Mouse (Mus musculus) cerebellum, postnatal 14 days (tissue): ENCODE results near the gene Cldn2.
A peak's percentile ranks its signal among the peaks of the same experiment; 100 is the strongest.
"Not testable (repeated sequence)": the region's sequence is repeated elsewhere in the genome, so short reads cannot be mapped to it uniquely, and the experiment has no call there.

ENCODE experiments used
- DNase-seq, 2 experiments: peaks; one replicate each; pipeline ENCODE4 v3.0.0; 2021; ENCODE audit warnings: mixed read lengths in 2 of 2

The Cldn2 gene

GRCm38 (mm10) chrX:139800406-139800878 is at the start of gene Cldn2:
Gene Cldn2, plus strand, starts transcription at chrX:139800828.
- no peak for DNase-seq

GRCm38 (mm10) chrX:139751855-139752254 is 48.8 kb upstream of the Cldn2 start:
- DNase-seq: peak; percentile 71 to 86

GRCm38 (mm10) chrX:139758634-139759033 is 42.0 kb upstream of the Cldn2 start:
- DNase-seq: not testable (repeated sequence)

GRCm38 (mm10) chrX:139762546-139762945 is 38.1 kb upstream of the Cldn2 start:
- DNase-seq: peak; percentile 13 to 33

GRCm38 (mm10) chrX:139769975-139770637 is 30.5 kb upstream of the Cldn2 start:
- DNase-seq: no peak

- DNase-seq: peak; percentile 68 to 79
Observed at GRCm38 (mm10) chrX:139774309-139775083, 26.1 kb upstream of the Cldn2 start.

GRCm38 (mm10) chrX:139775084-139775612 is 25.5 kb upstream of the Cldn2 start:
- peak in 1 of 2 experiments; percentile 14 for DNase-seq

GRCm38 (mm10) chrX:139777357-139777756 is 23.3 kb upstream of the Cldn2 start:
- DNase-seq: no peak

GRCm38 (mm10) chrX:139778886-139779285 is 21.7 kb upstream of the Cldn2 start:
- DNase-seq: no peak

- DNase-seq: peak; percentile 36 to 43
Observed at GRCm38 (mm10) chrX:139779401-139779800, 21.2 kb upstream of the Cldn2 start.

GRCm38 (mm10) chrX:139780988-139781387 is 19.6 kb upstream of the Cldn2 start:
- no peak for DNase-seq

GRCm38 (mm10) chrX:139781563-139781962 is 19.1 kb upstream of the Cldn2 start:
- no peak for DNase-seq

GRCm38 (mm10) chrX:139782278-139783044 is 18.2 kb upstream of the Cldn2 start, which contains the start of gene Ripply1:
Gene Ripply1, minus strand, starts transcription at chrX:139782353.
- DNase-seq: no peak

- no peak for DNase-seq
Observed at GRCm38 (mm10) chrX:139783045-139783422, 17.6 kb upstream of the Cldn2 start.

GRCm38 (mm10) chrX:139785764-139786163 is 14.9 kb upstream of the Cldn2 start:
- no peak for DNase-seq

GRCm38 (mm10) chrX:139794072-139794845 is 6.4 kb upstream of the Cldn2 start:
- no peak for DNase-seq

- no peak for DNase-seq
Observed at GRCm38 (mm10) chrX:139796037-139796436, 4.6 kb upstream of the Cldn2 start.

GRCm38 (mm10) chrX:139797875-139798274 is 2.8 kb upstream of the Cldn2 start:
- DNase-seq: peak in 1 of 2 experiments; percentile 33

- no peak for DNase-seq
Observed at GRCm38 (mm10) chrX:139799953-139800352, 675 bp upstream of the Cldn2 start.

GRCm38 (mm10) chrX:139803028-139803427 is 2.4 kb downstream of the Cldn2 start:
- no peak for DNase-seq

GRCm38 (mm10) chrX:139805918-139806317 is 5.3 kb downstream of the Cldn2 start:
- no peak for DNase-seq

- no peak for DNase-seq
Observed at GRCm38 (mm10) chrX:139807391-139807790, 6.8 kb downstream of the Cldn2 start.
